Mouse (Mus musculus) heart, embryonic 14.5 days (tissue): Measurements from ENCODE around the gene Dnajb13. TPM values are rescaled to one million over a fixed set of nuclear protein-coding genes. Genes with fewer than 3 reads are reported as not detected.

Experiments
- polyA plus RNA-seq: library from polyadenylated mRNA; unstranded; fragments of >200 nt; fragmentation: Nextera tagmentation; extraction: Ambion mirVana; gene quantifications from 2 replicates; pipeline ENCODE4 v1.2.1, GENCODE M21; 2014

The Dnajb13 gene
- polyA plus RNA-seq, 1 experiment from 2014 or later = not detected

Other genes starting within 250 kb of the Dnajb13 start
- 13.7 and 15.7 TPM in 2 replicates for gene P4ha3, start 229.4 kb downstream of the Dnajb13 start, polyA plus RNA-seq
- 16.7 and 19.3 TPM in 2 replicates for gene C2cd3, start 142.7 kb downstream of the Dnajb13 start, polyA plus RNA-seq
- gene Ppme1, start 142.7 kb downstream of the Dnajb13 start, polyA plus RNA-seq = 54.7 and 57.5 TPM in 2 replicates
- gene Ucp3, start 42.0 kb downstream of the Dnajb13 start, polyA plus RNA-seq = 0.08 TPM in 2 replicates
- 127 and 130 TPM in 2 replicates for gene Ucp2, start 21.6 kb downstream of the Dnajb13 start, polyA plus RNA-seq
- 22.8 and 26.6 TPM in 2 replicates for gene Coa4, start 22.1 kb upstream of the Dnajb13 start, polyA plus RNA-seq
- gene Rab6a, start 92.5 kb upstream of the Dnajb13 start, polyA plus RNA-seq = 107 and 119 TPM in 2 replicates
- 93.8 and 101 TPM in 2 replicates for gene Mrpl48, start 93.3 kb upstream of the Dnajb13 start, polyA plus RNA-seq
- 1.3 and 1.6 TPM in 2 replicates for gene Plekhb1, start 147.5 kb upstream of the Dnajb13 start, polyA plus RNA-seq
- 32.8 and 36.4 TPM in 2 replicates for gene Fam168a, start 191.7 kb upstream of the Dnajb13 start, polyA plus RNA-seq